Mouse (Mus musculus) left cerebral cortex, adult 6 months (tissue): Measurements from ENCODE around the gene Tmem132a. TPM values are rescaled to one million over a fixed set of nuclear protein-coding genes. Genes with fewer than 3 reads are reported as not detected.

ENCODE experiments used
- long read RNA-seq, 2 experiments: library from polyadenylated mRNA; unstranded; transcript quantifications; one replicate each; pipeline ENCODE4 v2.0.0; 2019 to 2020
- polyA plus RNA-seq: library from polyadenylated mRNA; unstranded; fragments of <200 nt; fragmentation: Nextera tagmentation; gene quantifications from 2 replicates; pipeline ENCODE4 v1.2.3, GENCODE M21; 2021

Gene Tmem132a
- polyA plus RNA-seq: 51.6 and 71.8 TPM in 2 replicates
- long read RNA-seq, experiment 1, transcript Tmem132a-201 (11 exons, 3,657 nt): major isoform, 145 of 320 reads
- long read RNA-seq, experiment 1, partial matches to known transcripts: 119 of 320 reads
- long read RNA-seq, experiment 1, other reads (novel, unspliced or antisense): 55 of 320 reads
- long read RNA-seq, experiment 2, partial matches to known transcripts: 26 of 79 reads
- long read RNA-seq, experiment 2, other reads (novel, unspliced or antisense): 49 of 79 reads

GRCm38 (mm10) chr19:10869886-10870527 lies at the start of gene Tmem132a:
Gene Tmem132a (minus strand): TSS chr19:10869940.

DNA sequence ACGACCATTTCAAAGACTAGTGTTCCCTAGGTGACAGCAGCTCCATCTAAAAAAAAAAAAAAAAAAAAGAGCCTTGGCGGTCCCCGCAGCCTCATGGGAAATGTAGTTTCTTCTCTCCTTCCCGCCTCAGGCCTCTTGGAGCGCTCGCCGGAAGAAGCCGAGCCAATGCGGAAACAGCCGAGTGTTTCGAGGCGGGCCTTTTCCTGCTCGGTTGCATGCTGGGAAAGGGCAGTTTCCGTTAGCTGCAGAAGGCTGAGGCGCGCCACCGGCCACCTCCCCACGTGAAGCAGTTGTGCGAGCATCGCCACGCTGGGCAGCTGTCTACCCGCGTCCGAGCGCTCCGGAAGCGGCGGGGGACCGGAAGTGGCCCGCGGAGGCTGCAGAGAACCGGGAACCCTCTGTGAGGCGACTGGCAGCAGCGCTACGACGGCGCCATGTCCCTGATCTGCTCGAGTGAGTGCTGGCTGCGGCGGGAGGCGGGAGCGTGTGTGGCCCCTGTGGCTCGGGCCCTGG lies 25.3 kb upstream of the Tmem132a start, which contains the start of gene Prpf19:
Gene Prpf19, plus strand, starts transcription at position 216 of the 513 bp plus-strand sequence.

GRCm38 (mm10) chr19:10881426-10882154 lies 11.8 kb upstream of the Tmem132a start, which contains the start of gene Tmem109:
Gene Tmem109 (minus strand): TSS chr19:10882001.

DNA sequence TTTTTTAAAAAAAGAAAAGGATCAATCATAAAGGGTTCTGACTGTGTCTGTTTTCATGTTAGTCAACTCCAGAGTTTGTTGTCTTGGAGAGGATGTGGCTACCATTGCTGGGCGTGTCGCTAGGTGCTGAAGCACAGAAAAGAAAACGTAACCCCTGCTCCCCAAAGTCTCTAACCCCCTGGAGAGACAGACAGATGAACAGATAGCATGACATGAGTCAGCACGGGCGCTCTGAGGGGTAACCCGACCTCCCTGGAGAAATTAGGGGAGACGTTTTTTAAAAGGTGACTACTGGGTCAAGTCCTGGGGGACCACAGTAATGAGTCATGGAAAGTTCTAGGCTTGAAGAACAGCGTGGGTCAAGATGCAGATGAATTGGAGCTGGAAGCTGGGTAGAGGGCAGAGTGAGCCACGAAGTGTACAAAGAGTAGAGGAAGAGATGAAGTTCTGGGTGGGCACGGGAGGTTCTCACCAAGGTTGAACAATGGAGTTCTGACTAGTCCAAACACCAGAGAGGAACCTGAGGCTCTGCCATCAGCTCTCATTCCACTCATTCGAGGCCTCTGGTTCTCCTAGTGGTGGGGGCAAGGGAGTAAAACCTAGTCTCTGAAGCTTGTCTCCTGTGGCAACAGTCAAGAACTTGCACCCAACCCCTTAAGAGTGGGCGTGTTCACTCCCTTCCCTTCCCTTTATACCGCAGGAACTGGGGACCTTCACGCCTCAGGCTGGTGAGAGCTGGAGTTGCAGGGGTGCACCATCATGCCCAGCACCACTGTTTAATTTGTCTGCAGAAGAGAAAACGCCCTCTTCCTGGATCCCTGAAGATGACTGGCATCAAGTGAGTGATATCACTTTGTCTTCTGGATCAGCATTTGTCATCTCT lies 30.5 kb downstream of the Tmem132a start, which contains the start of gene Slc15a3:
Gene Slc15a3, plus strand, starts transcription at position 718 of the 883 bp plus-strand sequence.

DNA sequence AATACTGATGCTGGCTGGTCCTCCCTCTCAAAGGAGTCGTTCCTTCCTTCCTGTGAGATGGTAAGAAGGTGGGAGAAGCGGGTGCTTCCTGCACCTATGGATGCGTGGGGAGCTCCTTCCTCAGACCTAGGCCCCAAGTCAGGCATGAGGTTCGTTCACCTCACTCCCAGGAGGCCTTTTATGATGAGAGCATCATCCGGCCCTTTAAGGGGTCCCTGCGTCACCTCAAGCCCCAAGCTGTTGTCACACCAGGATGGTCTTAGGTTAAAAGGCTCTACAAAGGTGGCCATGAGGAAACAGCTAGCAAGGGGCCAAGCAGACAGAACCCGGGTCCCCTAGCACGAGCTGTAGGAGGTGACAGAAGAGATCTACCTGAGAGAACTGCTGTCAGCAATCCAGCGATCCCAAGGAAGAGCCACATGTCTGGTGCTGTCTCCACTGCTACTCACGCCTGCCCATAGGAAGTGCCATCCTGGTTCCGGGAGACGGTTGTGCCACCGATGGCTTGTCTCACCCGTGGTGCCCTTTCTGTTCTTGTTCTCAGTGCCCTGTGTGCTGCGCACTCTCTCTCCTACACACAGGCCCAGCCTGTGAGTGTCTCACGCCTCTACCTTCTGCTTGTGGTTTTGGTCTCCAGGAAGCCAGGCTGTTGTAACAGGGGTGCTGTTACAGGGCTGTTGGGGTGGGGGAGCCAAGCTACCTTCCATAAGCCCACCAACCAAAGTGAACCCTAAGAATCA lies 40.1 kb downstream of the Tmem132a start, which contains the start of gene Cd6:
Gene Cd6, minus strand, starts transcription at position 623 of the 740 bp plus-strand sequence.

Other genes starting within 250 kb of the Tmem132a start
- 0.48 TPM in 1 of 2 replicates, not detected in the other for gene Vwce, start 235.7 kb downstream of the Tmem132a start, polyA plus RNA-seq
- not detected in 2 replicates for gene Pga5, start 191.9 kb downstream of the Tmem132a start, polyA plus RNA-seq
- 20.3 and 26.0 TPM in 2 replicates for gene Vps37c, start 181.2 kb downstream of the Tmem132a start, polyA plus RNA-seq
- not detected in 2 replicates for gene Cd5, start 130.9 kb downstream of the Tmem132a start, polyA plus RNA-seq
- gene Cd6, start 39.9 kb downstream of the Tmem132a start, polyA plus RNA-seq: 3.6 and 4.7 TPM in 2 replicates
- gene Slc15a3, start 30.2 kb downstream of the Tmem132a start, polyA plus RNA-seq: 0.23 and 0.29 TPM in 2 replicates
- gene Tmem109, start 12.1 kb upstream of the Tmem132a start, polyA plus RNA-seq: 48.6 and 51.7 TPM in 2 replicates
- gene Prpf19, start 25.3 kb upstream of the Tmem132a start, polyA plus RNA-seq: 23.9 and 65.3 TPM in 2 replicates
- gene Zp1, start 50.7 kb upstream of the Tmem132a start, polyA plus RNA-seq: not detected in 2 replicates
- gene Ptgdr2, start 67.2 kb upstream of the Tmem132a start, polyA plus RNA-seq: 0.05 TPM in 1 of 2 replicates, not detected in the other
- 4.8 and 6.0 TPM in 2 replicates for gene Ccdc86, start 79.3 kb upstream of the Tmem132a start, polyA plus RNA-seq
- gene Ms4a10, start 104.7 kb upstream of the Tmem132a start, polyA plus RNA-seq: not detected in 2 replicates
- not detected in 2 replicates for gene Ms4a15, start 123.3 kb upstream of the Tmem132a start, polyA plus RNA-seq
- not detected in 2 replicates for gene Ms4a18, start 148.1 kb upstream of the Tmem132a start, polyA plus RNA-seq
- not detected in 2 replicates for gene Ms4a8a, start 211.2 kb upstream of the Tmem132a start, polyA plus RNA-seq